Mouse (Mus musculus) stomach, embryonic 15.5 days (tissue): ENCODE measurements around the gene Irs2. TPM values are rescaled to one million over a fixed set of nuclear protein-coding genes. Genes with fewer than 3 reads are reported as not detected.

Source experiments
- ATAC-seq: fragments of 200-750 bp; cut with Nextera tagmentation; 2 replicates; pipeline ENCODE4 v1.8.0; 2017; ENCODE audit warnings: low read depth, moderate number of reproducible peaks, moderate TSS enrichment; ENCODE audit not compliant: insufficient read depth, low FRiP score
- H3K27ac ChIP-seq: fragments of 300-500 bp; sonication (generic); 2 replicates; pipeline ENCODE4 v1.5.1; 2015; ENCODE audit warnings: mild to moderate bottlenecking, inconsistent platforms
- H3K27me3 ChIP-seq: fragments of 300-500 bp; sonication (generic); replicated peaks from 2 replicates; pipeline ENCODE4 v1.6.1; 2015; ENCODE audit warnings: inconsistent platforms
- H3K36me3 ChIP-seq: fragments of 300-500 bp; sonication (generic); 2 replicates; pipeline ENCODE4 v1.6.1; 2015; ENCODE audit warnings: inconsistent platforms
- H3K4me1 ChIP-seq: fragments of 300-500 bp; sonication (generic); 2 replicates; pipeline ENCODE4 v1.6.1; 2015; ENCODE audit warnings: inconsistent platforms
- H3K4me2 ChIP-seq: fragments of 300-500 bp; sonication (generic); 2 replicates; pipeline ENCODE4 v1.6.1; 2015; ENCODE audit warnings: mild to moderate bottlenecking, inconsistent platforms
- H3K4me3 ChIP-seq: fragments of 300-500 bp; sonication (generic); replicated peaks from 2 replicates; pipeline ENCODE4 v1.5.1; 2015; ENCODE audit warnings: inconsistent platforms
- H3K9ac ChIP-seq: fragments of 300-500 bp; sonication (generic); 2 replicates; pipeline ENCODE4 v1.6.1; 2015; ENCODE audit warnings: inconsistent platforms
- H3K9me3 ChIP-seq: fragments of 300-500 bp; sonication (generic); 2 replicates; pipeline ENCODE4 v1.6.1; 2016; ENCODE audit warnings: inconsistent platforms
- WGBS: fragments of 180-500 bp; shearing (Covaris S2); methylation state at CpG from one replicate; pipeline ENCODE4 v1.1.7; 2015; 5-methylcytosine and 5-hydroxymethylcytosine counted together
- polyA plus RNA-seq: library from polyadenylated mRNA; unstranded; fragments of >200 nt; fragmentation: Nextera tagmentation; extraction: Ambion mirVana; gene quantifications from 2 replicates; pipeline ENCODE4 v1.2.1, GENCODE M21; 2015

Gene Irs2
- polyA plus RNA-seq, 1 experiment from 2014 or later = 7.2 TPM

GRCm38 (mm10) chr8:10979196-10979794, 29.0 kb downstream of the Irs2 start:
- no peak overlapping the region for H3K4me2 ChIP-seq
- H3K9ac ChIP-seq = no peak overlapping the region
- H3K4me3 ChIP-seq = no peak overlapping the region
- peak overlapping the region; percentile 88; the same call in 1 of the 2 replicates for H3K27ac ChIP-seq
- H3K9me3 ChIP-seq = no peaks in the 10 kb centered on the region
- 66% methylated on average over 11 of the region's 11 CpGs for WGBS
- no peaks in the 10 kb centered on the region for H3K27me3 ChIP-seq
- ATAC-seq = no peak
- peaks cover 48% of the 10 kb centered on the region for H3K4me1 ChIP-seq
- no peaks in the 10 kb centered on the region for H3K36me3 ChIP-seq

GRCm38 (mm10) chr8:10978377-10978776, 29.9 kb downstream of the Irs2 start:
- H3K9ac ChIP-seq = no peak overlapping the region
- WGBS = 22% methylated on average over 20 of the region's 21 CpGs

GRCm38 (mm10) chr8:10977742-10978376, 30.4 kb downstream of the Irs2 start:
- peak; percentile 84 for ATAC-seq

More at GRCm38 (mm10) chr8:10978377-10978776, 29.9 kb downstream of the Irs2 start:
- Histone ChIP-seq H3K4me2 (peak overlapping the region; percentile 30), H3K4me1 (peaks cover 55% of the 10 kb centered on the region), H3K36me3 (no peaks in the 10 kb centered on the region), H3K27me3 (no peaks in the 10 kb centered on the region), H3K9me3 (no peaks in the 10 kb centered on the region), H3K27ac (peak overlapping the region; percentile 88), H3K4me3 (no peak overlapping the region; the same call in 1 of the 2 replicates)
- peak; percentile 19; the same call in 1 of the 2 replicates for ATAC-seq

GRCm38 (mm10) chr8:10974659-10975058, 33.6 kb downstream of the Irs2 start:
- no peaks in the 10 kb centered on the region for H3K27me3 ChIP-seq
- no peaks in the 10 kb centered on the region for H3K9me3 ChIP-seq
- no peak overlapping the region for H3K9ac ChIP-seq
- no peak overlapping the region for H3K4me2 ChIP-seq
- ATAC-seq = peak; percentile 41; the same call in 1 of the 2 replicates
- WGBS = 13% methylated on average over 2 of the region's 2 CpGs
- no peak overlapping the region for H3K4me3 ChIP-seq
- peaks cover 59% of the 10 kb centered on the region for H3K4me1 ChIP-seq
- H3K36me3 ChIP-seq = no peaks in the 10 kb centered on the region
- peak overlapping the region; percentile 68 for H3K27ac ChIP-seq

More at GRCm38 (mm10) chr8:10977742-10978376, 30.4 kb downstream of the Irs2 start:
- Histone ChIP-seq H3K27ac (peak overlapping the region; percentile 88), H3K27me3 (no peaks in the 10 kb centered on the region), H3K9me3 (no peaks in the 10 kb centered on the region), H3K4me1 (peaks cover 60% of the 10 kb centered on the region), H3K4me2 (peak overlapping the region; percentile 30), H3K9ac (no peak overlapping the region), H3K4me3 (no peak overlapping the region), H3K36me3 (no peaks in the 10 kb centered on the region)
- 24% methylated on average over 7 of the region's 7 CpGs for WGBS

GRCm38 (mm10) chr8:10974126-10974525, 34.1 kb downstream of the Irs2 start:
- ATAC-seq = no peak
- Histone ChIP-seq H3K4me1 (peaks cover 54% of the 10 kb centered on the region), H3K4me2 (no peak overlapping the region), H3K4me3 (no peak overlapping the region), H3K9ac (no peak overlapping the region), H3K36me3 (no peaks in the 10 kb centered on the region), H3K27me3 (no peaks in the 10 kb centered on the region), H3K27ac (peak overlapping the region; percentile 59; the same call in 1 of the 2 replicates), H3K9me3 (no peaks in the 10 kb centered on the region)
- WGBS = 61% methylated on average over 4 of the region's 4 CpGs

GRCm38 (mm10) chr8:10972851-10973452, 35.3 kb downstream of the Irs2 start:
- WGBS = 47% methylated on average over 9 of the region's 9 CpGs
- peaks cover 45% of the 10 kb centered on the region for H3K4me1 ChIP-seq
- H3K9me3 ChIP-seq = no peaks in the 10 kb centered on the region
- no peaks in the 10 kb centered on the region for H3K27me3 ChIP-seq
- no peak overlapping the region for H3K4me2 ChIP-seq
- no peak overlapping the region for H3K9ac ChIP-seq
- ATAC-seq = no peak
- H3K36me3 ChIP-seq = no peaks in the 10 kb centered on the region
- no peak overlapping the region for H3K4me3 ChIP-seq
- H3K27ac ChIP-seq = no peak overlapping the region

- H3K27me3 ChIP-seq = no peaks in the 10 kb centered on the region
- H3K9me3 ChIP-seq = no peaks in the 10 kb centered on the region
- H3K4me2 ChIP-seq = no peak overlapping the region
- H3K27ac ChIP-seq = no peak overlapping the region
- no peaks in the 10 kb centered on the region for H3K36me3 ChIP-seq
- H3K4me3 ChIP-seq = no peak overlapping the region
- 69% methylated on average over 3 of the region's 3 CpGs for WGBS
- no peak for ATAC-seq
- peaks cover 44% of the 10 kb centered on the region for H3K4me1 ChIP-seq
- H3K9ac ChIP-seq = no peak overlapping the region
Observed at GRCm38 (mm10) chr8:10971984-10972383, 36.3 kb downstream of the Irs2 start.

GRCm38 (mm10) chr8:10971509-10971908, 36.7 kb downstream of the Irs2 start:
- no peak for ATAC-seq
- Histone ChIP-seq H3K4me2 (no peak overlapping the region), H3K36me3 (no peaks in the 10 kb centered on the region), H3K4me1 (peaks cover 40% of the 10 kb centered on the region), H3K27me3 (no peaks in the 10 kb centered on the region), H3K9me3 (no peaks in the 10 kb centered on the region), H3K27ac (no peak overlapping the region; the same call in 1 of the 2 replicates), H3K4me3 (no peak overlapping the region), H3K9ac (no peak overlapping the region)
- 77% methylated on average over 5 of the region's 5 CpGs for WGBS

- no peak for ATAC-seq
- Histone ChIP-seq H3K36me3 (no peaks in the 10 kb centered on the region), H3K27ac (peak overlapping the region; percentile 13), H3K9ac (no peak overlapping the region), H3K4me2 (no peak overlapping the region), H3K4me1 (peaks cover 38% of the 10 kb centered on the region), H3K27me3 (no peaks in the 10 kb centered on the region), H3K4me3 (no peak overlapping the region), H3K9me3 (no peaks in the 10 kb centered on the region)
- 74% methylated on average over 13 of the region's 13 CpGs for WGBS
Observed at GRCm38 (mm10) chr8:10970496-10971456, 37.5 kb downstream of the Irs2 start.

- no peak overlapping the region for H3K4me2 ChIP-seq
- WGBS = 51% methylated on average over 7 of the region's 7 CpGs
- H3K27ac ChIP-seq = no peak overlapping the region
- no peak for ATAC-seq
- H3K9me3 ChIP-seq = no peaks in the 10 kb centered on the region
- H3K4me1 ChIP-seq = peaks cover 33% of the 10 kb centered on the region
- no peak overlapping the region for H3K4me3 ChIP-seq
- H3K9ac ChIP-seq = no peak overlapping the region
- no peaks in the 10 kb centered on the region for H3K27me3 ChIP-seq
- no peaks in the 10 kb centered on the region for H3K36me3 ChIP-seq
Observed at GRCm38 (mm10) chr8:10968687-10969086, 39.6 kb downstream of the Irs2 start.

- Histone ChIP-seq H3K27me3 (no peaks in the 10 kb centered on the region), H3K9me3 (no peaks in the 10 kb centered on the region), H3K9ac (no peak overlapping the region), H3K4me3 (no peak overlapping the region), H3K4me1 (peaks cover 40% of the 10 kb centered on the region), H3K27ac (peak overlapping the region; percentile 40), H3K36me3 (no peaks in the 10 kb centered on the region), H3K4me2 (peak overlapping the region; percentile 14; the same call in 1 of the 2 replicates)
- WGBS = 9% methylated on average over 6 of the region's 6 CpGs
- peak; percentile 51; the same call in 1 of the 2 replicates for ATAC-seq
Observed at GRCm38 (mm10) chr8:10965401-10966117, 42.7 kb downstream of the Irs2 start.
